Mouse (Mus musculus) adrenal gland, adult 8-10 months (tissue): ENCODE measurements around the gene Dda1. TPM values are rescaled to one million over a fixed set of nuclear protein-coding genes. Genes with fewer than 3 reads are reported as not detected.
A peak's percentile ranks its signal among the peaks of the same experiment; 100 is the strongest.
"Not testable (repeated sequence)": the region's sequence is repeated elsewhere in the genome, so short reads cannot be mapped to it uniquely, and the experiment has no call there.

Experiments used
- DNase-seq: peaks from one replicate; pipeline ENCODE4 v3.0.0; 2022
- total RNA-seq, 4 experiments: library from RNA; stranded (reverse); gene quantifications; 2 replicates each; pipeline ENCODE4 v1.2.4; 2022

Gene Dda1
- total RNA-seq = 10 to 100 TPM; 51.7 to 65.2 (median 57.9) TPM

- peak; percentile 98 for DNase-seq
Measured at GRCm38 (mm10) chr8:71468916-71469315, at the start of gene Dda1. TSS of gene Dda1 (plus strand) at chr8:71469199.

DNA sequence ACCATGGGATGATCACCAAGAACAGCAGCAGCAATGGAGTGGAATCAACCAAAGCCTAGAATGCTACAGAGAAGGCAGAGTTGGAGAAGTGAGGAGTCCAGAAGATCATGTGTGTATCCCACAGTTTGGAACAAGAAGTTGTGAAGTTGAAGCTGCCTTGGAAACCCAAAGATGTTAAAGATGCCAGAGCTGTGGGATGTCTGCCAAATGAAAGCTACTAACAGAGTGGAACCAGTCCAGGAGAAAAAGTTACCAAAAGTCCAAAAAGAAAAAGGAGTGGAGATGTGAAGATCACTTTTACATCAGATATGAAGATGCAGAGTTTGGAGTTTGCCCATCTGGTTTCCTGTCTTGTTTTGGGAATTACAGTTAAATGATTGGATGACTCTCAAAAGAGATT, 46.9 kb upstream of the Dda1 start:
- no peak for DNase-seq

DNA sequence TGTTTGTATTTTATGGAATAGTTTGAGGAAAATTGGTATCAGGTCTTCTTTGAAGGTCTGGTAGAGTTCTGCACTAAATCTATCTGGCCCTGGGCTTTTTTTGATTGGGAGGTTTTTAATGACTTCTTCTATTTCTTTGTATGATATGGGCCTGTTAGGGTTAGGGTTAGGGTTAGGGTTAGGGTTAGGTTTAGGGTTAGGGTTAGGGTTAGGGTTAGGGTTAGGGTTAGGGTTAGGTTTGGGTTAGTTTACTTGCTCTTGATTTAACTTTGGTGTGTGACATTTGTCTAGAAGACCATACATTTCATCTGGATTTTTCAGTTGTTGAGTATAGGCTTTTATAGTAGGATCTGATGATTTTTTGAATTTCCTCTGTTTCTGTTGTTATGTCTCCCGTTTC, 36.1 kb upstream of the Dda1 start:
- not testable (repeated sequence) for DNase-seq

- no peak for DNase-seq
Measured at GRCm38 (mm10) chr8:71437041-71437440, 32.0 kb upstream of the Dda1 start.

DNA sequence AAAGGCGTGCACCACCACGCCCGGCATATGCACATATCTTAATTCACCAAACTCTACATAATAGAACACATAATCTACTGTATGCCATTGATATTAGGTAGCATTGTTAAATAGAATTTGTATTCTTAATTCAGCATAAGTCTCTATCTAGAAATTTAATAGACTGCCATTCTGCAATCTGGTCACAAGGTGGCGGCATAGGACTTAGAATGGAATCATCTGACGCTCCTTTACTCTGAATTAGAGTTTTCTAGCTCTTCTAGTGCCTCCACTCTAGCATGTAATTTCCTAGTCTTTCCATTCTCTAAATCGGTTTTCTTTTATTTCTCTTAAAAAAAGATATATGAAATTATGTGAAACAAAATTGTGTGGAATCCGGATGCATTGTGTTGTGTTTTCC, 27.6 kb upstream of the Dda1 start:
- no peak for DNase-seq

GRCm38 (mm10) chr8:71445096-71445495, 23.9 kb upstream of the Dda1 start:
- no peak for DNase-seq

GRCm38 (mm10) chr8:71451337-71451736, 17.7 kb upstream of the Dda1 start:
- DNase-seq = no peak

- DNase-seq = no peak
Measured at GRCm38 (mm10) chr8:71451777-71452176, 17.2 kb upstream of the Dda1 start.

- DNase-seq = no peak
Measured at GRCm38 (mm10) chr8:71452669-71453068, 16.3 kb upstream of the Dda1 start.

GRCm38 (mm10) chr8:71454668-71455067, 14.3 kb upstream of the Dda1 start:
- DNase-seq = no peak

DNA sequence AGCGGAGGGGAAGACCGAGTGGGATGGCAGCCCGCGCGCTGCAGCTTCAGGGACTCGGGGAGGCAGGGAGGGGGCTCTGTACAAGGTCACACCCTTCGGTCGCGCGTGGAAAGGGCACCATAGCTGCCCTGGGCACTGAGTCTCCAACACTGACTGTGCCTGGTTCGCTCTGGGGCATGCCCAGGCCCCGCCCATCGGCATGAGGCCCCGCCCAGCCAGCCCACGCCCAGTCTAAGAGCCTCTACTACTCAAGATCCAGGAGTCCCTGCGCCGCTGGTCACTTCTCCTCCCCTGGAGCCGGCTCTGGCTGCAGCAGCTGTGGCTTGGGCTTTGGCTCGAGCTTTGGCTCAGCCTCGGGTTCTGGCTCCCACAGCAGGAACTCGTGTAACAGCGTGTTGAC, 12.1 kb upstream of the Dda1 start:
- DNase-seq = no peak

DNA sequence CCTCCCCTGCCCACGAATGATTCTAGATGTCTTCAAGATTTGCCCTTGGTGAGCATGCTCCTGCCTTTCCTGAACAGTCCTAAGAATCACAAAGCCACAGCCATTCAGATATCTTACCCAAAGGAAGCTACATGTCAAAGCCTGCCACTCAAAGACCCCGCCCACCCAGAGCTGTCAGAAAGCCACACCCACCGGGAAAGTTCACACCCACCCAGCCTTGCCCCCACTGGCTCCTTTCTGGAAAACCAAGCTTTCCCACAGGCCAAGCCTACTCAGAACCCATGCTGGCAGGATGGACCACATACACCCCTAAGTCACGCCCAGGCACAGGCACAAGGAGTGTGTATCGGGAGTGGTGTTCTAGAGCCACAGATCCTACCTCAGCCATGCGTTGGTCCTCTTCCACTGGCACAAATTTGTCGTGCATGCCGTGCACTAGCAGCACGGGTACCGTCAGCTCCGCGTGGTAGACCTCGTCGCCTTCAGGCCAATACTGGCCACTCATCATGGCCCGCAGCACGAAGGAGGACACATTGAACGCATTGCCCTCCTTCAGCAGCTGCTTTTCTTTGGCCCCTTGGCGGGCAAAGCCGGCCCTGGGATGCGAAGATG, 11.2 kb upstream of the Dda1 start:
- DNase-seq = no peak

GRCm38 (mm10) chr8:71460716-71461115, 8.3 kb upstream of the Dda1 start:
- DNase-seq = no peak

- peak; percentile 26 for DNase-seq
Measured at GRCm38 (mm10) chr8:71461152-71461840, 7.7 kb upstream of the Dda1 start.

GRCm38 (mm10) chr8:71462191-71462590, 6.8 kb upstream of the Dda1 start:
- DNase-seq = no peak

GRCm38 (mm10) chr8:71462786-71463185, 6.2 kb upstream of the Dda1 start:
- peak; percentile 63 for DNase-seq

GRCm38 (mm10) chr8:71463188-71464033, 5.6 kb upstream of the Dda1 start, which contains the start of gene Abhd8:
TSS of gene Abhd8 (minus strand) at chr8:71463655.
- peak; percentile 97 for DNase-seq

DNA sequence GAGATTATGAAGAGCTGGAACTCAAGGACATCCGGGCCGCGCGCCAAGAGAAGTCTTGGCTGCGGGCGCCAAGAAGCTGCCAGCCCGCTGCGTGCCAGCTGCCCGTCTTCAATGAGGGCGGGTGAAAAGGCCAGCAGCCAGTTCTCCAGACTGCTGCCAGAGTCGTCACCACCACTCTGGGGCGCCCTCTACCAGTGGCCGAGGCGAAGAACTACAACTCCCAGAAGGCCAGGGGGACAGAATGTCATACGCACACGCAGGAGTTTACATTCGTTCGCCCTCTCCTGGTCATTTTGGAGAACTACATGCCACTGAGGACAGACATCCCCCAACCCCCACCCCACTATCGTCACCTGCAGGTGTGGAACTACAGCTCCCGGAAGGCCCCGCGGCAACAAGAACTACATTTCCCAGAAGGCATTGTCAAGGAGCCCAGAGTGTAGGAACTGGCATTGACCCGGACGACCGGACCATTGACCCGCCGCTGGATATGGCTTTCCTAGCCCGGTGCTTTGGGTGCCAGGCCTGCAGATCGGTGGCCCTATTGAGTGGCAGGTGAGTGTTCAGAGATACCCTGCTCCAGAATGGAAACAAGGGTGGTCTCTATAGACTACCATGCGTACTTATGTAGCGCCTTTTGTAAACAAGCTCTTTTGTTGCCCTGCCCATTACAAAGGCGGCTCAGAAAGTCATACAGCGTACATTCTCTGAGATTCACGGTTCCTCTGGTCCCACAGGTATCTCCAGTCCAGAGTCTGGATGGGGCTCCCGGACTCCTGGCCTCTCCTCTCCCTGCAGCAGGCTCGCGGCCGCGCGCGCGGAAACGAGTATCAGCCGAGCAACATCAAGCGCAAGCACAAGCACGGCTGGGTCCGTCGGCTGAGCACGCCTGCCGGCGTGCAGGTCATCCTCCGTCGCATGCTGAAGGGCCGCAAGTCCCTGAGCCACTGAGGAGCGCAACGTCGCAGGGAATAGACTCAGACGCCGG, 4.2 kb upstream of the Dda1 start, which contains the start of gene Mrpl34:
Gene Mrpl34, plus strand, starts transcription at position 447 of the 988 bp plus-strand sequence.
- peak; percentile 100 for DNase-seq

- DNase-seq = peak; percentile 9
Measured at GRCm38 (mm10) chr8:71465733-71466132, 3.3 kb upstream of the Dda1 start.

DNA sequence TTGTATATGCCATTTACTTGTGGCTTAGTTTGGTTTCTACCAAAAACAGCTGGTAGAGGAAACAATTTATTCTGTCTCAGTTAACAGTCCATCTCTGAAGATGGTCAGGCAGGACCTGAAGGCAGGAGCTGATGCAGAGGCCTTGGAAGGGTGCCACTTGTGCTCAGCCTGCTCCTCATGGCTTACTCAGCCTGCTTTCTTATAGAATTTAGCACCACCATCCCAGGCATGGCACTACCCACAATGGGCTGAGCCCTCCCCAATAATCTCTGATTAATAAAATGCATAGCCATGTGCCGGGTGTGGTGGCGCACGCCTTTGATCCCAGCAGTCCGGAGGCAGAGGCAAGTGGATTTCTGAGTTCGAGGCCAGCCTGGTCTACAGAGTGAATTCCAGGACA, 2.8 kb upstream of the Dda1 start:
- DNase-seq = peak; percentile 9

GRCm38 (mm10) chr8:71467201-71467600, 1.8 kb upstream of the Dda1 start:
- no peak for DNase-seq

GRCm38 (mm10) chr8:71468001-71468400, 998 bp upstream of the Dda1 start:
- no peak for DNase-seq
